Mouse (Mus musculus) liver, embryonic 14.5 days (tissue): ENCODE measurements around the gene Pnpla3.

Experiments
- CTCF ChIP-seq: IDR thresholded peaks from 2 replicates; pipeline ENCODE4 v1.5.1; 2016; ENCODE audit warnings: antibody characterized with exemption, low read depth, control low read depth
- EP300 ChIP-seq: IDR thresholded peaks from 2 replicates; pipeline ENCODE4 v1.6.1; 2016; ENCODE audit warnings: antibody characterized with exemption, low read depth

DNA sequence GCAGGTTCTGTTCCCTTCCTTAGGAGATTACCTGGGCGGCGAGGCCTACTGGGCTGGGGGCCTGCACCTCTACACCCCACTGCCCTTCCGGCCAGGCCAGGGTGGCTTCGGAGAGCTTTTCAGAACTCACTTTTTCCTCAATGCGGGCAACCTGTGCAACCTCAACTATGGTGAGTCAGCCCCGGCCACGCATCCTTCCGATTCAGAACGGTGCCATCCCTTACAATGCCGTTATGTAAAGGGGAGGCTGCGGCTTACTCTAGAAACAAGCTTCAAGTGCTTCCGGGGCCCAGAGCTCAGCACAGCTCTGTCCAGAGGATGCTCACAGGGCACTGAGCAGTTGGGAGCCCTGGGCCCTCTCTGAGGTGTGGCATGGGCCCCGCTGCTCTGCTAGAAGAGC lies 42.8 kb downstream of the Pnpla3 start:
- TF ChIP-seq CTCF = no peak
- TF ChIP-seq EP300 = no peak
